Mouse (Mus musculus) stomach, postnatal 0 days (tissue): ENCODE measurements around the gene Fgfr2.

ENCODE experiments used
- CTCF ChIP-seq: IDR thresholded peaks from 2 replicates; pipeline ENCODE4 v1.5.1; 2016; ENCODE audit warnings: antibody characterized with exemption, low read depth, mild to moderate bottlenecking, moderate library complexity
- EP300 ChIP-seq: optimal IDR thresholded peaks from 2 replicates; pipeline ENCODE3; 2016; ENCODE audit warnings: antibody characterized with exemption

DNA sequence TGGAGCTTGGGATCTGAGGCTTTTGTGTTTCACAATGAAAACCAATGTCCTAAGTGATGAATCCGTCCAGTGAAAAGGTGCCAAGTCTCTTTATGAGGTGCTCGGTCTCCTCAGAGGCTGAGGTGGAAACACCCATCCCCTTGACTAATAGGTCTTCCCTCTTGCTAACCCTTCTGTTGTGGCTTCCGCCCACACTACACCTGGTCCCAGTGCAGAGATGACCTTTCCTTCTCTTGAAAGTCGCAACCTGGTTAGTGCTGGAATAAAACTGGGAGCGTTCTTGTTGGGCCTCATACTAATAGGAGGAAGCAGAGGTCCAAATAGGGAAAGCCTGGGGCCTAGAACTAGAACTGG, 2490.8 kb downstream of the Fgfr2 start:
- TF ChIP-seq CTCF, result no peak
- TF ChIP-seq EP300, result no peak
